11 mouse cellular contexts compared by ENCODE assay signal in the genomic region with DNA sequence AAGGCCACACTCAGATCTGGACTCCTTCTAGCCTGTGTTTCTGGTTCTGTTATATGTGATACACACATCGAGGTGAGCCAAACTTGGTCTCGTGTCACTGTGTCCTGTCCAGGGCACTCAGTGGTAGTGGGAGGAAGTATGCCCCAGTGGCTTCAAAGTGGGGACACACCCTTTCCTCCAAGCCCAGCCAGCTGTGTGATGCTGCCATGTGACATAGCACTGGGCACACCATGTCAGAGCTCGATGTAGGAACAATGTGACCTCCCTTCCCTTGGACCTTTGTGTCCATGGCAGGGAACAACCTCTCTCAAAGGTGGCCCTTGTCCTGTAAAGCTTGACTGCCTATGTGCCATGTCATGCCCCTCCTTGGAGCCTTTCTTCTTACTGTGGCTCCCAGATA. TPM values are rescaled to one million over a fixed set of nuclear protein-coding genes. Genes with fewer than 3 reads are reported as not detected.
A peak's percentile ranks its signal among the peaks of the same experiment; 100 is the strongest.
DNase-seq lines count a peak whose midpoint lies in the region; ATAC-seq and TF ChIP-seq lines count a peak whose summit lies in the region.
"Had no signal": no experiment of that assay in that cellular context is flagged by ENCODE, and none has a peak within 500 bp of the region (broad histone marks: within the 10 kb centered on the region; RNA-seq: fewer than 3 reads in every experiment).

No protein-coding gene starts in this region.

- no peak for DNase-seq in forebrain, postnatal 0 days
- DNase-seq in layer of hippocampus, adult 2 months (ENCODE audit: low spot score in 2 of 2), result no peak
- no peak for DNase-seq in layer of hippocampus, postnatal 14 days (ENCODE audit: low spot score in 2 of 2)
- no peak for DNase-seq in embryonic facial prominence, embryonic 10.5 days (ENCODE audit: low spot score)
- no peak for DNase-seq in embryo, embryonic 11 days
- DNase-seq in thymus, adult 18-20 months, result no peak
- DNase-seq: gastrocnemius, postnatal 10 days; midbrain, embryonic 14.5 days had no signal

- no peak overlapping the region for H3K4me3 ChIP-seq in forebrain, embryonic 13.5 days
- H3K4me3 ChIP-seq in forebrain, postnatal 0 days (ENCODE audit: low read depth, low read length), result no peak overlapping the region
- no peak overlapping the region for H3K4me3 ChIP-seq in layer of hippocampus, adult 2 months
- no peak overlapping the region for H3K4me3 ChIP-seq in embryonic facial prominence, embryonic 10.5 days
- peak overlapping the region; percentile 19 for H3K4me3 ChIP-seq in megakaryocyte, embryonic 14.5 days (replicated peaks)

- H3K9ac ChIP-seq in forebrain, embryonic 13.5 days, result no peak overlapping the region
- H3K9ac ChIP-seq in forebrain, postnatal 0 days, result no peak overlapping the region

- H3K36me3 ChIP-seq in forebrain, embryonic 13.5 days (ENCODE audit: poor library complexity, severe bottlenecking), result no peaks in the 10 kb centered on the region
- H3K36me3 ChIP-seq in forebrain, postnatal 0 days (ENCODE audit: insufficient read depth), result no peaks in the 10 kb centered on the region
- no peaks in the 10 kb centered on the region for H3K36me3 ChIP-seq in embryonic facial prominence, embryonic 10.5 days (replicated peaks)
- no peaks in the 10 kb centered on the region for H3K36me3 ChIP-seq in megakaryocyte, embryonic 14.5 days (replicated peaks; ENCODE audit: low read length)

- WGBS in forebrain, embryonic 13.5 days, result 90% methylated on average over 3 of the region's 3 CpGs
- WGBS in forebrain, postnatal 0 days, result 92% methylated on average over 3 of the region's 3 CpGs
- WGBS in embryonic facial prominence, embryonic 10.5 days, result 86% methylated on average over 3 of the region's 3 CpGs

- 0 out of 2 replicates have a peak, but pooled peaks have one; percentile 27 for ATAC-seq in forebrain, embryonic 13.5 days
- ATAC-seq in forebrain, postnatal 0 days, result no peak
- ATAC-seq: inflammation-experienced regulatory T-cells, adult 6 months had no signal

- no peaks in the 10 kb centered on the region for H3K27me3 ChIP-seq in forebrain, embryonic 13.5 days
- no peaks in the 10 kb centered on the region for H3K27me3 ChIP-seq in forebrain, postnatal 0 days (ENCODE audit: insufficient read depth, low read length)
- no peaks in the 10 kb centered on the region for H3K27me3 ChIP-seq in embryonic facial prominence, embryonic 10.5 days (replicated peaks; ENCODE audit: low read depth, poor library complexity, severe bottlenecking)
- H3K27me3 ChIP-seq in megakaryocyte, embryonic 14.5 days (replicated peaks), result no peaks in the 10 kb centered on the region

- H3K27ac ChIP-seq in forebrain, embryonic 13.5 days, result no peak overlapping the region
- H3K27ac ChIP-seq in forebrain, postnatal 0 days (ENCODE audit: low read depth, low read length), result no peak overlapping the region
- H3K27ac ChIP-seq in layer of hippocampus, adult 2 months, result peak overlapping the region; percentile 28; the same call in 1 of the 2 replicates
- peak overlapping the region; percentile 51; the same call in 1 of the 2 replicates for H3K27ac ChIP-seq in embryonic facial prominence, embryonic 10.5 days (replicated peaks)

- no peak overlapping the region for H3K4me2 ChIP-seq in forebrain, embryonic 13.5 days
- H3K4me2 ChIP-seq in forebrain, postnatal 0 days (ENCODE audit: low read depth), result no peak overlapping the region

- no peak for TF ChIP-seq CTCF in forebrain, postnatal 0 days (IDR thresholded peaks at IDR 0.05; ENCODE audit: low read depth)
- TF ChIP-seq CTCF in layer of hippocampus, adult 2 months (conservative IDR thresholded peaks at IDR 0.05), result no peak

- H3K9me3 ChIP-seq in forebrain, embryonic 13.5 days (replicated peaks), result no peaks in the 10 kb centered on the region
- H3K9me3 ChIP-seq in forebrain, postnatal 0 days (ENCODE audit: low read length), result no peaks in the 10 kb centered on the region
- H3K9me3 ChIP-seq in embryonic facial prominence, embryonic 10.5 days, result no peaks in the 10 kb centered on the region
- H3K9me3 ChIP-seq in megakaryocyte, embryonic 14.5 days, result no peaks in the 10 kb centered on the region

- no peaks in the 10 kb centered on the region for H3K4me1 ChIP-seq in forebrain, embryonic 13.5 days
- no peaks in the 10 kb centered on the region for H3K4me1 ChIP-seq in forebrain, postnatal 0 days (ENCODE audit: insufficient read depth)
- H3K4me1 ChIP-seq in embryonic facial prominence, embryonic 10.5 days, result peaks cover 50% of the 10 kb centered on the region
- H3K4me1 ChIP-seq in megakaryocyte, embryonic 14.5 days, result peaks cover 11% of the 10 kb centered on the region

RNA-seq across cellular contexts. Expression of a gene that starts 54.5 kb away (rescaled TPM):
- not detected in 2 replicates for polyA plus RNA-seq in forebrain, embryonic 13.5 days (2015; fragmentation: Nextera tagmentation; extraction: Ambion mirVana)
- not detected in 2 replicates for total RNA-seq in forebrain, postnatal 0 days (2014; rRNA removed)
- not detected in 2 replicates for polyA plus RNA-seq in forebrain, postnatal 0 days (2015; fragmentation: Nextera tagmentation; extraction: Ambion mirVana)
- total RNA-seq in layer of hippocampus, adult 2 months (2021), result not detected
- total RNA-seq in layer of hippocampus, postnatal 14 days (2021), result not detected
- not detected in 2 replicates for polyA plus RNA-seq in embryonic facial prominence, embryonic 10.5 days (2016; fragmentation: Nextera tagmentation; extraction: Ambion mirVana)
- polyA plus RNA-seq in megakaryocyte, embryonic 14.5 days (2012; ENCODE audit: insufficient read depth, low replicate concordance), result not detected in 2 replicates
- total RNA-seq: gastrocnemius, postnatal 10 days had no signal
- polyA plus RNA-seq: inflammation-experienced regulatory T-cells, adult 6 months; midbrain, embryonic 14.5 days had no signal

Comparison
In these comparisons a context has a peak if more than half of its experiments do, and no peak if none do; other contexts are left out.
1. H3K27ac ChIP-seq: peak in layer of hippocampus, adult 2 months (single experiment) and embryonic facial prominence, embryonic 10.5 days (single experiment); none in forebrain, embryonic 13.5 days (single experiment) and forebrain, postnatal 0 days (single experiment).